Mouse (Mus musculus) megakaryocyte, adult 5-6 weeks (primary cell): ENCODE measurements around the gene Rplp1. TPM values are rescaled to one million over a fixed set of nuclear protein-coding genes. Genes with fewer than 3 reads are reported as not detected.
A peak's percentile ranks its signal among the peaks of the same experiment; 100 is the strongest.

Source experiments
- ATAC-seq: 2 replicates; pipeline ENCODE4 v1.8.0; 2016; ENCODE audit warnings: mild to moderate bottlenecking, inconsistent platforms; ENCODE audit not compliant: poor library complexity, severe bottlenecking
- total RNA-seq, 2 experiments: library from RNA; stranded (forward) in 1 of 2; stranded (reverse) in 1 of 2; fragments of 153-499, 151-499 nt in 1 of 2; fragments of 221-1000, 200-1000 nt in 1 of 2; gene quantifications; 2 replicates each; pipeline versions ENCODE4 v1.2.3 to v1.2.4; 2015 to 2017

Rplp1 gene
- total RNA-seq, 2 experiments from 2014 or later, result 1,884 to 3,204 TPM

GRCm38 (mm10) chr9:61914917-61915300 is 567 bp upstream of the Rplp1 start:
- no peak for ATAC-seq

- ATAC-seq, result no peak
Measured at GRCm38 (mm10) chr9:61911300-61912128, 2.8 kb downstream of the Rplp1 start.

GRCm38 (mm10) chr9:61910526-61911256 is 3.7 kb downstream of the Rplp1 start:
- ATAC-seq, result no peak

GRCm38 (mm10) chr9:61909633-61910032 is 4.7 kb downstream of the Rplp1 start:
- ATAC-seq, result no peak

- no peak for ATAC-seq
Measured at GRCm38 (mm10) chr9:61908832-61909407, 5.4 kb downstream of the Rplp1 start.

GRCm38 (mm10) chr9:61908341-61908740 is 6.0 kb downstream of the Rplp1 start:
- ATAC-seq, result no peak

- no peak for ATAC-seq
Measured at GRCm38 (mm10) chr9:61907621-61908295, 6.6 kb downstream of the Rplp1 start.

GRCm38 (mm10) chr9:61906912-61907311 is 7.4 kb downstream of the Rplp1 start:
- ATAC-seq, result peak; percentile 83

GRCm38 (mm10) chr9:61905576-61905975 is 8.8 kb downstream of the Rplp1 start:
- ATAC-seq, result no peak

- ATAC-seq, result no peak
Measured at GRCm38 (mm10) chr9:61904201-61904600, 10.1 kb downstream of the Rplp1 start.

- no peak for ATAC-seq
Measured at GRCm38 (mm10) chr9:61902445-61902844, 11.9 kb downstream of the Rplp1 start.

- peak; percentile 46; the same call in 1 of the 2 replicates for ATAC-seq
Measured at GRCm38 (mm10) chr9:61901574-61901973, 12.8 kb downstream of the Rplp1 start.

- peak; percentile 80 for ATAC-seq
Measured at GRCm38 (mm10) chr9:61899804-61900203, 14.5 kb downstream of the Rplp1 start.

GRCm38 (mm10) chr9:61898401-61898800 is 15.9 kb downstream of the Rplp1 start:
- peak; percentile 64 for ATAC-seq

- no peak for ATAC-seq
Measured at GRCm38 (mm10) chr9:61895014-61895413, 19.3 kb downstream of the Rplp1 start.

GRCm38 (mm10) chr9:61889855-61890254 is 24.5 kb downstream of the Rplp1 start:
- no peak for ATAC-seq

- ATAC-seq, result no peak
Measured at GRCm38 (mm10) chr9:61887661-61888379, 26.5 kb downstream of the Rplp1 start.

GRCm38 (mm10) chr9:61885964-61886363 is 28.4 kb downstream of the Rplp1 start:
- ATAC-seq, result 0 out of 2 replicates have a peak, but pooled peaks have one; percentile 27

- no peak for ATAC-seq
Measured at GRCm38 (mm10) chr9:61884936-61885335, 29.4 kb downstream of the Rplp1 start.

- ATAC-seq, result no peak
Measured at GRCm38 (mm10) chr9:61884375-61884774, 30.0 kb downstream of the Rplp1 start.
